ENCODE assay signal across 7 mouse cellular contexts in genomic region chr5:115538693-115539043, GRCm38 (mm10). TPM values are rescaled to one million over a fixed set of nuclear protein-coding genes. Genes with fewer than 3 reads are reported as not detected.
DNase-seq lines count a peak whose midpoint lies in the region; ATAC-seq lines count a peak whose summit lies in the region.

No protein-coding gene starts in this region.

- 2% methylated on average over 12 of the region's 12 CpGs for WGBS in embryonic facial prominence, embryonic 10.5 days
- WGBS in limb, embryonic 12.5 days, result 1% methylated on average over 11 of the region's 12 CpGs
- under 1% methylated on average over 12 of the region's 12 CpGs for WGBS in midbrain, embryonic 14.5 days

- no peaks in the 10 kb centered on the region for H3K9me3 ChIP-seq in embryonic facial prominence, embryonic 10.5 days
- no peaks in the 10 kb centered on the region for H3K9me3 ChIP-seq in limb, embryonic 12.5 days
- H3K9me3 ChIP-seq in midbrain, embryonic 14.5 days (ENCODE audit: control insufficient read depth, low read length), result no peaks in the 10 kb centered on the region

- DNase-seq in adrenal gland, adult 8-10 months, result peak; percentile 84
- DNase-seq in embryonic facial prominence, embryonic 10.5 days (ENCODE audit: low spot score), result peak; percentile 93
- DNase-seq in heart, adult 18-20 months, result peak; percentile 92 to 97
- peak; percentile 96 for DNase-seq in kidney, adult 18-20 months
- DNase-seq in midbrain, embryonic 14.5 days, result peak; percentile 93
- peak; percentile 77 for DNase-seq in spleen, adult 12 weeks (ENCODE audit: low spot score)

- no peaks in the 10 kb centered on the region for H3K27me3 ChIP-seq in embryonic facial prominence, embryonic 10.5 days (replicated peaks; ENCODE audit: low read depth, poor library complexity, severe bottlenecking)
- H3K27me3 ChIP-seq in limb, embryonic 12.5 days, result no peaks in the 10 kb centered on the region
- H3K27me3 ChIP-seq in midbrain, embryonic 14.5 days (ENCODE audit: control insufficient read depth, insufficient read depth, low read length), result no peaks in the 10 kb centered on the region

- peak; percentile 54; the same call in 1 of the 2 replicates for ATAC-seq in limb, embryonic 12.5 days (ENCODE audit: insufficient number of reproducible peaks, insufficient read depth, low FRiP score, low TSS enrichment, low read depth)
- peak; percentile 81 for ATAC-seq in midbrain, embryonic 14.5 days (ENCODE audit: low FRiP score, low TSS enrichment)

- peak overlapping the region; percentile 19; the same call in 1 of the 2 replicates for H3K27ac ChIP-seq in embryonic facial prominence, embryonic 10.5 days (replicated peaks)
- H3K27ac ChIP-seq in limb, embryonic 12.5 days, result no peak overlapping the region
- no peak overlapping the region for H3K27ac ChIP-seq in midbrain, embryonic 14.5 days (replicated peaks; ENCODE audit: low read depth, low read length)

- peaks cover 65% of the 10 kb centered on the region for H3K4me1 ChIP-seq in embryonic facial prominence, embryonic 10.5 days
- peaks cover 57% of the 10 kb centered on the region for H3K4me1 ChIP-seq in limb, embryonic 12.5 days (replicated peaks)
- H3K4me1 ChIP-seq in midbrain, embryonic 14.5 days (ENCODE audit: control insufficient read depth, insufficient read depth, low read length), result peaks cover 5% of the 10 kb centered on the region; the same call in 1 of the 2 replicates

- H3K4me3 ChIP-seq in embryonic facial prominence, embryonic 10.5 days, result peak overlapping the region; percentile 28; the same call in 1 of the 2 replicates
- no peak overlapping the region for H3K4me3 ChIP-seq in limb, embryonic 12.5 days (replicated peaks)
- no peak overlapping the region for H3K4me3 ChIP-seq in midbrain, embryonic 14.5 days (replicated peaks; ENCODE audit: low read depth, low read length)

- H3K9ac ChIP-seq in limb, embryonic 12.5 days (replicated peaks), result no peak overlapping the region
- H3K9ac ChIP-seq in midbrain, embryonic 14.5 days (replicated peaks; ENCODE audit: low read length), result no peak overlapping the region

- H3K36me3 ChIP-seq in embryonic facial prominence, embryonic 10.5 days (replicated peaks), result no peaks in the 10 kb centered on the region; the same call in 1 of the 2 replicates
- H3K36me3 ChIP-seq in limb, embryonic 12.5 days, result no peaks in the 10 kb centered on the region
- H3K36me3 ChIP-seq in midbrain, embryonic 14.5 days (ENCODE audit: control insufficient read depth, insufficient read depth, low read length), result no peaks in the 10 kb centered on the region

- H3K4me2 ChIP-seq in limb, embryonic 12.5 days, result peak overlapping the region; percentile 15
- no peak overlapping the region for H3K4me2 ChIP-seq in midbrain, embryonic 14.5 days (ENCODE audit: low read length)

RNA-seq across cellular contexts. Expression of gene Rplp0, which starts 20.6 kb away (rescaled TPM):
- total RNA-seq in adrenal gland, adult 8-10 months (2022), result 100 to 1,000 TPM; 682 to 769 (median 720) TPM
- 1,413 and 1,489 TPM in 2 replicates for polyA plus RNA-seq in embryonic facial prominence, embryonic 10.5 days (2016; fragmentation: Nextera tagmentation; extraction: Ambion mirVana)
- total RNA-seq in heart, adult 18-20 months (2021), result 100 to 1,000 TPM; 624 to 648 TPM
- polyA plus RNA-seq in limb, embryonic 12.5 days (2016; fragmentation: Nextera tagmentation; extraction: Ambion mirVana), result 1,237 and 1,243 TPM in 2 replicates
- 1,038 and 1,071 TPM in 2 replicates for polyA plus RNA-seq in midbrain, embryonic 14.5 days (2014; fragmentation: Nextera tagmentation; extraction: Ambion mirVana)

RNA-seq across cellular contexts. Expression of gene Gcn1l1, which starts 26.4 kb away (rescaled TPM):
- 10 to 100 TPM; 69.2 to 98.2 (median 77.7) TPM for total RNA-seq in adrenal gland, adult 8-10 months (2022)
- 65.0 and 65.1 TPM in 2 replicates for polyA plus RNA-seq in embryonic facial prominence, embryonic 10.5 days (2016; fragmentation: Nextera tagmentation; extraction: Ambion mirVana)
- 10 to 100 TPM; 39.1 to 41.5 TPM for total RNA-seq in heart, adult 18-20 months (2021)
- polyA plus RNA-seq in limb, embryonic 12.5 days (2016; fragmentation: Nextera tagmentation; extraction: Ambion mirVana), result 55.4 and 57.4 TPM in 2 replicates
- polyA plus RNA-seq in midbrain, embryonic 14.5 days (2014; fragmentation: Nextera tagmentation; extraction: Ambion mirVana), result 40.5 and 51.2 TPM in 2 replicates

RNA-seq across cellular contexts. Expression of gene Pxn, which starts 32.2 kb away (rescaled TPM):
- total RNA-seq in adrenal gland, adult 8-10 months (2022), result 10 to 100 TPM; 32.1 to 64.5 (median 44.8) TPM
- polyA plus RNA-seq in embryonic facial prominence, embryonic 10.5 days (2016; fragmentation: Nextera tagmentation; extraction: Ambion mirVana), result 50.3 and 50.6 TPM in 2 replicates
- 10 to 100 TPM; 34.0 to 35.1 TPM for total RNA-seq in heart, adult 18-20 months (2021)
- 40.3 and 47.1 TPM in 2 replicates for polyA plus RNA-seq in limb, embryonic 12.5 days (2016; fragmentation: Nextera tagmentation; extraction: Ambion mirVana)
- 10.9 and 11.3 TPM in 2 replicates for polyA plus RNA-seq in midbrain, embryonic 14.5 days (2014; fragmentation: Nextera tagmentation; extraction: Ambion mirVana)

RNA-seq across cellular contexts. Expression of gene Sirt4, which starts 54.1 kb away (rescaled TPM):
- total RNA-seq in adrenal gland, adult 8-10 months (2022), result 10 to 100 TPM; 24.6 to 53.8 (median 41.2) TPM
- 14.5 and 16.0 TPM in 2 replicates for polyA plus RNA-seq in embryonic facial prominence, embryonic 10.5 days (2016; fragmentation: Nextera tagmentation; extraction: Ambion mirVana)
- total RNA-seq in heart, adult 18-20 months (2021), result 10 to 100 TPM; 13.6 to 19.5 TPM
- polyA plus RNA-seq in limb, embryonic 12.5 days (2016; fragmentation: Nextera tagmentation; extraction: Ambion mirVana), result 21.9 and 24.9 TPM in 2 replicates
- polyA plus RNA-seq in midbrain, embryonic 14.5 days (2014; fragmentation: Nextera tagmentation; extraction: Ambion mirVana), result 23.8 and 25.9 TPM in 2 replicates
